Mouse (Mus musculus): ENCODE results near the gene Zp3. TPM values are rescaled to one million over a fixed set of nuclear protein-coding genes. Genes with fewer than 3 reads are reported as not detected.

The Zp3 gene
- polyA plus RNA-seq, 1 experiment from 2014 or later, result not detected

GRCm38 (mm10) chr5:135971876-135972275 is 8.0 kb upstream of the Zp3 start:
- no peaks in the 10 kb centered on the region for H3K36me3 ChIP-seq (ENCODE audit: control insufficient read depth, insufficient read depth, low read length)
- DNase-seq (ENCODE audit: low spot score) (no peak), ATAC-seq (ENCODE audit: low FRiP score, low TSS enrichment) (no peak)
- H3K4me1 ChIP-seq (replicated peaks; ENCODE audit: control insufficient read depth, insufficient read depth), result no peaks in the 10 kb centered on the region
- no peaks in the 10 kb centered on the region; the same call in 1 of the 2 replicates for H3K27me3 ChIP-seq (ENCODE audit: control insufficient read depth, insufficient read depth, low read length)
- TF ChIP-seq EP300 (optimal IDR thresholded peaks at IDR 0.05), result no peak
- TF ChIP-seq CTCF (IDR thresholded peaks at IDR 0.05; ENCODE audit: low read depth), result no peak
- H3K4me3 ChIP-seq (ENCODE audit: low read depth, low read length), result no peak overlapping the region
- H3K27ac ChIP-seq (replicated peaks), result no peak overlapping the region
- no peaks in the 10 kb centered on the region for H3K9me3 ChIP-seq (ENCODE audit: control insufficient read depth, low read length)
- WGBS, result 81% methylated on average over 7 of the region's 7 CpGs
- no peak overlapping the region for H3K9ac ChIP-seq (ENCODE audit: low read length)
- no peak overlapping the region for H3K4me2 ChIP-seq (replicated peaks; ENCODE audit: low read depth)

DNA sequence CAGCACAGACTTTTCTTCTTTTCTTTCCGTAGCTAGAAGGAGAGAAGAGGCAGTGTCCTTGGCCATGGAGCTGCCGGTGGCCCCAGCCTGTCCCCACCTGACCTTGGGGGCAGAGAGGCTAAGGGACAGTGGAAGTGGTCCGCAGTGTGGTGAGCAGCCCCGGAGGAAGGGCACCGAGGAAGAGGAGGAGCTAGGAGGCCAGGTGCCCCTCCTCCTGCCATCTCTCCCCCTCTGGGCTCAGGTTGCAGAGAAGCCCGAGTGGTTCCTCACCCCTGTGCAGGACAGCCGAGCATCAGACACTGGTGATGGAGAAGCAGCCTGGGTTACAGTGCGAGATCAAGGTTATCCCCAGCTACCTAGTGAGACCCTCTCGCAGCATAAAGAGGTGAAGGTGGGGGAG is 5.5 kb upstream of the Zp3 start, which contains the start of gene Ssc4d:
Gene Ssc4d (minus strand): TSS at position 167 of the 400 bp plus-strand sequence.
- H3K4me3 ChIP-seq (ENCODE audit: low read depth, low read length), result no peak within 1 kb of the TSS
- H3K36me3 ChIP-seq (ENCODE audit: control insufficient read depth, insufficient read depth, low read length), result no peaks in the 10 kb centered on the region
- H3K4me2 ChIP-seq (replicated peaks; ENCODE audit: low read depth), result no peak within 1 kb of the TSS
- no peaks in the 10 kb centered on the region; the same call in 1 of the 2 replicates for H3K27me3 ChIP-seq (ENCODE audit: control insufficient read depth, insufficient read depth, low read length)
- H3K4me1 ChIP-seq (replicated peaks; ENCODE audit: control insufficient read depth, insufficient read depth), result no peaks in the 10 kb centered on the region
- no peak for DNase-seq (ENCODE audit: low spot score)
- 12% methylated on average over 9 of the region's 9 CpGs for WGBS
- no peak within 1 kb of the TSS for H3K9ac ChIP-seq (ENCODE audit: low read length)
- ATAC-seq (ENCODE audit: low FRiP score, low TSS enrichment), result no peak
- no peaks in the 10 kb centered on the region for H3K9me3 ChIP-seq (ENCODE audit: control insufficient read depth, low read length)
- H3K27ac ChIP-seq (replicated peaks), result no peak within 1 kb of the TSS
- no peak for TF ChIP-seq EP300 (optimal IDR thresholded peaks at IDR 0.05)
- no peak for TF ChIP-seq CTCF (IDR thresholded peaks at IDR 0.05; ENCODE audit: low read depth)

DNA sequence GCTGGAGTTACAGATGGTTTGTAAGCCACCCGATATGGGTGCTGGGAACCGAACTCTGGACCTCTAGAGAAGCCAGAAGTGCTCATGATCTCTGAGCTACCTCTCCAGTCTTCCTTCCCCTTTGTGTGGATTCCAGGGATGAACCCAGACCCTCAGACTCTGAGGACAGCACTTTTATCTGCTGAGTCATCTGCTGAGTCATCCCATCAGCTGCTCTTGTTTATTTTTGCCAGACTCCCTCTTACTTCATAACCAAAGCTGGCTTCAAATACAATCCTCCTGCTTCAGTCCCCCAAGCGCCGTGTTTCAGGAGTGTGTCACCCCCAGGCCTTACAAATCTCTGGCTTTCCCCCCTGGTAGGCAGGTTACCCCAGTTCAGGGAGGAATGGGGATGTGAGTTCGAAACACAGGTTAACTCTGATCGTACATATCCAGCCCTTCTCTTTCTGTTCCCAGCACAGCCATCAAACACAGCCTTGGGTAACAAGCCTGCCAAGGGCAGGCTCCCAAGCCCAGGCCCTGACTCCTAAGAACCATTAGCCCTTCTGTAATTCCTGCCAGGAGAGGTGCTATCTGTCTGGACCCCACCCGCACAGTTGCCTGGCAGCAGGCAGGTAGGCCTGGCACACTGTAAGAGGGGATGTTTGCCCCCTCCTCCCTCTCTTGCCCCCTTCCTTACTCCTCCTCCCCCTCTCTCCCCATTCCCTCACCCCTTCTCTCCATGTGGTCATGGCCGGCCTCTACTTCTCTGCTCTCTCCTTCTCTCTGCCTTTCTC is 3.8 kb upstream of the Zp3 start:
- ATAC-seq (ENCODE audit: low FRiP score, low TSS enrichment) (no peak), DNase-seq (ENCODE audit: low spot score) (no peak)
- 87% methylated on average over 8 of the region's 8 CpGs for WGBS
- H3K36me3 ChIP-seq (ENCODE audit: control insufficient read depth, insufficient read depth, low read length), result no peaks in the 10 kb centered on the region
- H3K27ac ChIP-seq (replicated peaks), result no peak overlapping the region
- no peak overlapping the region for H3K4me3 ChIP-seq (ENCODE audit: low read depth, low read length)
- TF ChIP-seq CTCF (IDR thresholded peaks at IDR 0.05; ENCODE audit: low read depth), result no peak
- no peak for TF ChIP-seq EP300 (optimal IDR thresholded peaks at IDR 0.05)
- no peaks in the 10 kb centered on the region for H3K4me1 ChIP-seq (replicated peaks; ENCODE audit: control insufficient read depth, insufficient read depth)
- H3K9me3 ChIP-seq (ENCODE audit: control insufficient read depth, low read length), result no peaks in the 10 kb centered on the region
- H3K27me3 ChIP-seq (ENCODE audit: control insufficient read depth, insufficient read depth, low read length), result no peaks in the 10 kb centered on the region; the same call in 1 of the 2 replicates
- H3K9ac ChIP-seq (ENCODE audit: low read length), result no peak overlapping the region
- H3K4me2 ChIP-seq (replicated peaks; ENCODE audit: low read depth), result no peak overlapping the region

GRCm38 (mm10) chr5:135979381-135979780 is 518 bp upstream of the Zp3 start:
- Histone ChIP-seq H3K36me3 (ENCODE audit: control insufficient read depth, insufficient read depth, low read length) (no peaks in the 10 kb centered on the region), H3K4me3 (ENCODE audit: low read depth, low read length) (no peak overlapping the region), H3K4me1 (replicated peaks; ENCODE audit: control insufficient read depth, insufficient read depth) (no peaks in the 10 kb centered on the region), H3K4me2 (replicated peaks; ENCODE audit: low read depth) (no peak overlapping the region), H3K9me3 (ENCODE audit: control insufficient read depth, low read length) (no peaks in the 10 kb centered on the region), H3K9ac (ENCODE audit: low read length) (no peak overlapping the region), H3K27me3 (ENCODE audit: control insufficient read depth, insufficient read depth, low read length) (no peaks in the 10 kb centered on the region; the same call in 1 of the 2 replicates), H3K27ac (replicated peaks) (no peak overlapping the region)
- 69% methylated on average over 5 of the region's 5 CpGs for WGBS
- TF ChIP-seq CTCF (IDR thresholded peaks at IDR 0.05; ENCODE audit: low read depth) (no peak), EP300 (optimal IDR thresholded peaks at IDR 0.05) (no peak)
- DNase-seq (ENCODE audit: low spot score), result no peak
- no peak for ATAC-seq (ENCODE audit: low FRiP score, low TSS enrichment)

- Histone ChIP-seq H3K36me3 (ENCODE audit: control insufficient read depth, insufficient read depth, low read length) (no peaks in the 10 kb centered on the region), H3K9me3 (ENCODE audit: control insufficient read depth, low read length) (no peaks in the 10 kb centered on the region), H3K9ac (ENCODE audit: low read length) (no peak overlapping the region), H3K27me3 (ENCODE audit: control insufficient read depth, insufficient read depth, low read length) (no peaks in the 10 kb centered on the region), H3K27ac (replicated peaks) (no peak overlapping the region), H3K4me2 (replicated peaks; ENCODE audit: low read depth) (no peak overlapping the region), H3K4me1 (replicated peaks; ENCODE audit: control insufficient read depth, insufficient read depth) (no peaks in the 10 kb centered on the region), H3K4me3 (ENCODE audit: low read depth, low read length) (no peak overlapping the region)
- 39% methylated on average over 6 of the region's 6 CpGs for WGBS
- DNase-seq (ENCODE audit: low spot score), result peak; percentile 76
- TF ChIP-seq EP300 (optimal IDR thresholded peaks at IDR 0.05), result no peak
- TF ChIP-seq CTCF (IDR thresholded peaks at IDR 0.05; ENCODE audit: low read depth), result peak; percentile 95
- peak; percentile 65 for ATAC-seq (ENCODE audit: low FRiP score, low TSS enrichment)
Observed at GRCm38 (mm10) chr5:135982398-135982797, 2.5 kb downstream of the Zp3 start.

DNA sequence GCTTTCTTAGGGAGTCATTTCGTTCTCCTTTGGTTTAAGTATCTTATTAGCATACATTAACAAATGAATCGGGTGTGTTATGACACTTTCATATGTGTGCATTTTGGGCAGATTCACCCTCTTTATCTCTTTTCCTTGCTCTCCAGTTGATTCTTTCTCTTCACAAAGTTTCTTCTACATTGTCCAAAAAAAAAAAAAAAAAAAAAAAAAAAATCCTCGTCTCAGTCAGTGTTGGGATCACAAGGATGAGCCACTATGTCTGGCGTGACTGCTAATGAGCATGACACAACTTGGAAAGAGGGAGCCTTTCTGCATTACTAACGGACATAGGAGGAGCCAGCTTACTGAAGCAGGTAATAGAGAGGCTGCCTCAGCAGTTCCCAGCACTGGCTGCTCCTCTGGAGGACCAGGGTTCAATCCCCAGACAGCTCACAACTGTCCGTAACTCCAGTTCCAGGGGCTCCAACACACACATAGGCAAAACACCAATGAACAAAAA is 4.7 kb downstream of the Zp3 start:
- no peak for ATAC-seq (ENCODE audit: low FRiP score, low TSS enrichment)
- Histone ChIP-seq H3K9me3 (ENCODE audit: control insufficient read depth, low read length) (no peaks in the 10 kb centered on the region), H3K36me3 (ENCODE audit: control insufficient read depth, insufficient read depth, low read length) (no peaks in the 10 kb centered on the region), H3K27me3 (ENCODE audit: control insufficient read depth, insufficient read depth, low read length) (no peaks in the 10 kb centered on the region), H3K4me2 (replicated peaks; ENCODE audit: low read depth) (no peak overlapping the region), H3K9ac (ENCODE audit: low read length) (no peak overlapping the region), H3K4me1 (replicated peaks; ENCODE audit: control insufficient read depth, insufficient read depth) (no peaks in the 10 kb centered on the region), H3K27ac (replicated peaks) (no peak overlapping the region), H3K4me3 (ENCODE audit: low read depth, low read length) (no peak overlapping the region)
- TF ChIP-seq EP300 (optimal IDR thresholded peaks at IDR 0.05) (no peak), CTCF (IDR thresholded peaks at IDR 0.05; ENCODE audit: low read depth) (no peak)
- 72% methylated on average over 6 of the region's 6 CpGs for WGBS
- no peak for DNase-seq (ENCODE audit: low spot score)
